Comparison of ENCODE assay signal across 20 mouse cellular contexts in the genomic region with DNA sequence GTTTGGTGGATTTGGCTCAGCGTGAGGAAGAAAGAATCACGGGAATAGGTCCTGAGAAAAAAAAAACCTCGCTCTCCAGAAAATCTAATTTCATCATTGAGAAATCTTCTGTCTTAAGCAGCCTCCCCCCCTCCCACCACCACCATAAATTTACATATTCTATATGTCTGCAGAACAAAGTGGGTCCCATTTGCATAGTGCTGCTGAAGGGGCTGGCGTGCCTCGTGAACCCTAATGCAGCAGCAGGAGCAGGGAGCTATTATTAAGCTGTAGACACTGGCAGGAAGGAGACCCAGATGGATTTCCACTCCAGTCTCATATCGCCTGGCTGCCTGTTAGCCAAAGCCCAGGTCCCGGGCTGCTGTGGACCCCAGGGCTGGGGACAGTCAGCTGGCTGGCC.
DNase-seq lines count a peak whose midpoint lies in the region; ATAC-seq and TF ChIP-seq lines count a peak whose summit lies in the region.
"Had no signal": no experiment of that assay in that cellular context is flagged by ENCODE, and none has a peak within 500 bp of the region (broad histone marks: within the 10 kb centered on the region; RNA-seq: fewer than 3 reads in every experiment).

No protein-coding gene starts in this region.

- no peaks in the 10 kb centered on the region for H3K36me3 ChIP-seq in kidney, embryonic 16.5 days (ENCODE audit: insufficient read depth, low read length)
- no peaks in the 10 kb centered on the region for H3K36me3 ChIP-seq in kidney, embryonic 14.5 days (ENCODE audit: control insufficient read depth, insufficient read depth, low read length)
- no peaks in the 10 kb centered on the region for H3K36me3 ChIP-seq in forebrain, postnatal 0 days (ENCODE audit: insufficient read depth)
- no peaks in the 10 kb centered on the region for H3K36me3 ChIP-seq in midbrain, embryonic 10.5 days
- no peaks in the 10 kb centered on the region for H3K36me3 ChIP-seq in midbrain, postnatal 0 days (ENCODE audit: insufficient read depth, low read length)
- H3K36me3 ChIP-seq: limb, embryonic 10.5 days had no signal

- H3K4me2 ChIP-seq in kidney, embryonic 16.5 days (replicated peaks; ENCODE audit: low read depth, low read length): 0 out of 2 replicates have a peak overlapping the region, but pooled peaks have one; percentile 2
- no peak overlapping the region for H3K4me2 ChIP-seq in kidney, embryonic 14.5 days (replicated peaks; ENCODE audit: low read depth, low read length)
- no peak overlapping the region for H3K4me2 ChIP-seq in forebrain, postnatal 0 days (ENCODE audit: low read depth)
- no peak overlapping the region for H3K4me2 ChIP-seq in midbrain, postnatal 0 days (ENCODE audit: low read depth, low read length, poor library complexity, severe bottlenecking)

- H3K4me1 ChIP-seq in kidney, embryonic 16.5 days (ENCODE audit: insufficient read depth, low read length): no peaks in the 10 kb centered on the region
- no peaks in the 10 kb centered on the region; the same call in 1 of the 2 replicates for H3K4me1 ChIP-seq in kidney, embryonic 14.5 days (ENCODE audit: control insufficient read depth, insufficient read depth, low read length)
- H3K4me1 ChIP-seq in forebrain, postnatal 0 days (ENCODE audit: insufficient read depth): peaks cover 40% of the 10 kb centered on the region
- peaks cover 42% of the 10 kb centered on the region for H3K4me1 ChIP-seq in midbrain, embryonic 10.5 days
- peaks cover 9% of the 10 kb centered on the region; the same call in 1 of the 2 replicates for H3K4me1 ChIP-seq in midbrain, postnatal 0 days (ENCODE audit: insufficient read depth, low read length)

- peak; percentile 46 for DNase-seq in forebrain, postnatal 0 days
- DNase-seq in midbrain, embryonic 10.5 days (ENCODE audit: low spot score): no peak
- DNase-seq in midbrain, postnatal 0 days (ENCODE audit: low spot score): no peak
- no peak for DNase-seq in layer of hippocampus, postnatal 14 days (ENCODE audit: low spot score in 2 of 2)
- no peak for DNase-seq in testis, postnatal 14 days (ENCODE audit: low spot score)
- DNase-seq: adrenal gland, postnatal 36 days; B cell, adult 2 months; cerebellum, adult 18-20 months; gastrocnemius, postnatal 14 days; heart, adult 2 months; heart, postnatal 4 days; lung, adult 18-20 months; thymus, postnatal 25 days had no signal

- WGBS in kidney, embryonic 16.5 days: 49% methylated on average over 7 of the region's 7 CpGs
- 53% methylated on average over 7 of the region's 7 CpGs for WGBS in kidney, embryonic 14.5 days
- WGBS in forebrain, postnatal 0 days: 18% methylated on average over 7 of the region's 7 CpGs
- WGBS in midbrain, embryonic 10.5 days: 45% methylated on average over 7 of the region's 7 CpGs
- WGBS in midbrain, postnatal 0 days: 22% methylated on average over 7 of the region's 7 CpGs

- TF ChIP-seq CTCF in forebrain, postnatal 0 days (IDR thresholded peaks at IDR 0.05; ENCODE audit: low read depth): no peak
- TF ChIP-seq CTCF in midbrain, postnatal 0 days (IDR thresholded peaks at IDR 0.05): no peak

- no peak overlapping the region for H3K9ac ChIP-seq in kidney, embryonic 16.5 days (replicated peaks; ENCODE audit: low read length)
- H3K9ac ChIP-seq in kidney, embryonic 14.5 days (ENCODE audit: low read depth, low read length): no peak overlapping the region
- H3K9ac ChIP-seq in forebrain, postnatal 0 days: peak overlapping the region; percentile 25; the same call in 1 of the 2 replicates
- H3K9ac ChIP-seq in midbrain, postnatal 0 days (replicated peaks; ENCODE audit: low read length, poor library complexity, severe bottlenecking): no peak overlapping the region

- no peak overlapping the region for H3K27ac ChIP-seq in kidney, embryonic 16.5 days (ENCODE audit: low read length)
- H3K27ac ChIP-seq in kidney, embryonic 14.5 days (ENCODE audit: low read depth, low read length): no peak overlapping the region
- peak overlapping the region; percentile 73 for H3K27ac ChIP-seq in forebrain, postnatal 0 days (ENCODE audit: low read depth, low read length)
- 0 out of 2 replicates have a peak overlapping the region, but pooled peaks have one; percentile 28 for H3K27ac ChIP-seq in midbrain, embryonic 10.5 days (replicated peaks)
- peak overlapping the region; percentile 55 for H3K27ac ChIP-seq in midbrain, postnatal 0 days (ENCODE audit: low read depth, low read length)
- H3K27ac ChIP-seq: heart, adult 2 months; kidney, postnatal 0 days; layer of hippocampus, adult 2 months; left cerebral cortex, adult 2 months; limb, embryonic 10.5 days had no signal

- no peaks in the 10 kb centered on the region for H3K9me3 ChIP-seq in kidney, embryonic 16.5 days (ENCODE audit: low read length)
- H3K9me3 ChIP-seq in kidney, embryonic 14.5 days (ENCODE audit: control insufficient read depth, low read length): no peaks in the 10 kb centered on the region
- H3K9me3 ChIP-seq in forebrain, postnatal 0 days (ENCODE audit: low read length): no peaks in the 10 kb centered on the region
- H3K9me3 ChIP-seq in midbrain, embryonic 10.5 days (replicated peaks): no peaks in the 10 kb centered on the region
- no peaks in the 10 kb centered on the region for H3K9me3 ChIP-seq in midbrain, postnatal 0 days (ENCODE audit: low read length)
- H3K9me3 ChIP-seq: limb, embryonic 10.5 days had no signal

- ATAC-seq in kidney, embryonic 16.5 days (ENCODE audit: low FRiP score, low TSS enrichment): no peak
- no peak for ATAC-seq in kidney, embryonic 14.5 days (ENCODE audit: low FRiP score, low TSS enrichment)
- ATAC-seq in forebrain, postnatal 0 days: no peak
- ATAC-seq in midbrain, postnatal 0 days (ENCODE audit: low FRiP score): no peak
- ATAC-seq in monocyte, adult 5-6 weeks (replicated peaks; ENCODE audit: insufficient number of reproducible peaks, low FRiP score, low TSS enrichment, poor library complexity, severe bottlenecking): no peak

- no peak overlapping the region for H3K4me3 ChIP-seq in kidney, embryonic 16.5 days (ENCODE audit: low read length)
- no peak overlapping the region for H3K4me3 ChIP-seq in kidney, embryonic 14.5 days (ENCODE audit: low read length)
- no peak overlapping the region for H3K4me3 ChIP-seq in forebrain, postnatal 0 days (ENCODE audit: low read depth, low read length)
- H3K4me3 ChIP-seq in midbrain, embryonic 10.5 days: no peak overlapping the region
- no peak overlapping the region for H3K4me3 ChIP-seq in midbrain, postnatal 0 days (ENCODE audit: low read depth, low read length)
- H3K4me3 ChIP-seq: heart, adult 2 months; layer of hippocampus, adult 2 months; left cerebral cortex, adult 2 months; limb, embryonic 10.5 days had no signal

- H3K27me3 ChIP-seq in kidney, embryonic 16.5 days (ENCODE audit: insufficient read depth, low read length): peaks cover 6% of the 10 kb centered on the region
- H3K27me3 ChIP-seq in kidney, embryonic 14.5 days (ENCODE audit: control insufficient read depth, insufficient read depth, low read length): peaks cover under 1% of the 10 kb centered on the region; the same call in 1 of the 2 replicates
- H3K27me3 ChIP-seq in forebrain, postnatal 0 days (ENCODE audit: insufficient read depth, low read length): no peaks in the 10 kb centered on the region
- H3K27me3 ChIP-seq in midbrain, embryonic 10.5 days (ENCODE audit: low read depth, poor library complexity, severe bottlenecking): peaks cover 24% of the 10 kb centered on the region
- H3K27me3 ChIP-seq in midbrain, postnatal 0 days (ENCODE audit: insufficient read depth, low read length): no peaks in the 10 kb centered on the region

Comparison
In these comparisons a context has a peak if more than half of its experiments do, and no peak if none do; other contexts are left out.
1. H3K27ac ChIP-seq: peak in forebrain, postnatal 0 days (single experiment), midbrain, embryonic 10.5 days (single experiment) and midbrain, postnatal 0 days (single experiment); none in kidney, embryonic 16.5 days (single experiment) and kidney, embryonic 14.5 days (single experiment).